Mouse (Mus musculus): ENCODE data around the gene Golm1.

- no peak for TF ChIP-seq CTCF (IDR thresholded peaks at IDR 0.05)
- TF ChIP-seq EP300 (IDR thresholded peaks at IDR 0.05): no peak
Measured at GRCm38 (mm10) chr13:59615152-59615551, 60.5 kb downstream of the Golm1 start.
